Mouse (Mus musculus) hindbrain, embryonic 12.5 days (tissue): ENCODE measurements around the gene Farp2. TPM values are rescaled to one million over a fixed set of nuclear protein-coding genes. Genes with fewer than 3 reads are reported as not detected.
A peak's percentile ranks its signal among the peaks of the same experiment; 100 is the strongest.
"Not testable (repeated sequence)": the region's sequence is repeated elsewhere in the genome, so short reads cannot be mapped to it uniquely, and the experiment has no call there.

Source experiments
- ATAC-seq: fragments of 200-750 bp; cut with Nextera tagmentation; 2 replicates; pipeline ENCODE4 v1.8.0; 2017; ENCODE audit warnings: moderate TSS enrichment; ENCODE audit not compliant: low FRiP score
- H3K27ac ChIP-seq: fragments of 300-500 bp; sonication (generic); 2 replicates; pipeline ENCODE4 v1.5.1; 2016; ENCODE audit warnings: mild to moderate bottlenecking
- H3K27me3 ChIP-seq: fragments of 300-500 bp; sonication (generic); 2 replicates; pipeline ENCODE4 v1.6.1; 2016; ENCODE audit warnings: mild to moderate bottlenecking
- H3K36me3 ChIP-seq: fragments of 300-500 bp; sonication (generic); 2 replicates; pipeline ENCODE4 v1.6.1; 2016; ENCODE audit warnings: mild to moderate bottlenecking
- H3K4me1 ChIP-seq: fragments of 300-500 bp; sonication (generic); 2 replicates; pipeline ENCODE4 v1.6.1; 2016
- H3K4me2 ChIP-seq: fragments of 300-500 bp; sonication (generic); replicated peaks from 2 replicates; pipeline ENCODE4 v1.6.1; 2016; ENCODE audit warnings: mild to moderate bottlenecking
- H3K4me3 ChIP-seq: fragments of 300-500 bp; sonication (generic); 2 replicates; pipeline ENCODE4 v1.5.1; 2016; ENCODE audit warnings: mild to moderate bottlenecking
- H3K9ac ChIP-seq: fragments of 300-500 bp; sonication (generic); 2 replicates; pipeline ENCODE4 v1.6.1; 2016; ENCODE audit warnings: mild to moderate bottlenecking, moderate library complexity
- H3K9me3 ChIP-seq: fragments of 300-500 bp; sonication (generic); replicated peaks from 2 replicates; pipeline ENCODE4 v1.6.1; 2016; ENCODE audit warnings: mild to moderate bottlenecking
- WGBS: fragments of 180-500 bp; shearing (Covaris S2); methylation state at CpG from one replicate; pipeline ENCODE4 v1.1.7; 2016; 5-methylcytosine and 5-hydroxymethylcytosine counted together
- polyA plus RNA-seq: library from polyadenylated mRNA; unstranded; fragments of >200 nt; fragmentation: Nextera tagmentation; extraction: Ambion mirVana; gene quantifications from 2 replicates; pipeline ENCODE4 v1.2.1, GENCODE M21; 2016

Gene Farp2
- polyA plus RNA-seq, 1 experiment from 2014 or later: 6.1 TPM

DNA sequence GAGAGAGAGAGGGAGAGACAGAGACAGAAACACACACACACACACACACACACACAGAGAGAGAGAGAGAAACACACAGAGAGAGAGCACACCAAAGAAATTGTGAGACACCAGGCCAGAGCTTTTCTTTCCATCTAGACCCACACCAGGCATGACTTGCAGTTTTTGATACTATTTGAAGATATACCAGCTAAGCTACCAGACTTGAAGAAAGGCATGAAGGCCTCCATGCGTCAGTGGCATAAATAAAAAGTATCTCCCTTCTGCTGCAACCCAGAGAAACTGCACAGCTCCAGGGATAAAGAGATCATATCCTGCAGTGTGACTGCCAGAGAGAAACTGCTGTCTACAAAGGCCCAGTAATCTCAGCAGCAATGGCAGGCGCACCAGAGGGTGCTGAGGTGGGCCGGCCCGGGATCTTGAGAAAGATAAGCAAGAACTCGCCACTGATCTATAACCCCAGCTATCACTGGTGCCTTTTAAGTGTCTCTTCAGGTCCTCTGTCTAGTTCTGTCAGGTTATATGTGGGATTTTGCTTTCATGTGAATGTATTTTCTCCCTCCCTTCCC lies 137.8 kb downstream of the Farp2 start:
- Histone ChIP-seq H3K4me2 (no peak overlapping the region), H3K4me1 (no peaks in the 10 kb centered on the region), H3K27me3 (no peaks in the 10 kb centered on the region), H3K9ac (no peak overlapping the region), H3K36me3 (no peaks in the 10 kb centered on the region), H3K4me3 (no peak overlapping the region), H3K27ac (no peak overlapping the region), H3K9me3 (no peaks in the 10 kb centered on the region)
- WGBS: 84% methylated on average over 5 of the region's 5 CpGs
- no peak for ATAC-seq

DNA sequence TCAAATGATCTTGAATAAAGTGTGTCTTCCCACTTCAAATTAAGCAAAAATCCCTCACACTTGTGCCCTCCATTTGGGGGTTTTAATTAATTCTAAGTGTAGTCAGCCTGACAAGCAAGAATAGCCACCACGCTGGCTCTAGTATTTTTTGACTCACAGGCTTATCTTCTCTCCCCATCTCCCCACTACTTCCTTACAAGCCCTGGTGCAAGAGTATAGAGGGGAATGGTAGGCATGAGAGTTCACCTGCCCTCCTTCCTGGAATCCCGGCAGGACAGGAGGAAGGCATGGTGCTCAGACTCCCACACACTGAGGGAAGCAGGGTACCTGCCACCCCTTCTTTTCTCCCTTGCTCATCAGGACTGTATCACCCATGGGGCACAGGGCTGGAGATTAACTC lies 142.4 kb downstream of the Farp2 start:
- Histone ChIP-seq H3K9ac (no peak overlapping the region), H3K36me3 (no peaks in the 10 kb centered on the region), H3K4me1 (no peaks in the 10 kb centered on the region), H3K9me3 (no peaks in the 10 kb centered on the region), H3K4me2 (no peak overlapping the region), H3K27ac (no peak overlapping the region), H3K27me3 (peaks cover 2% of the 10 kb centered on the region; the same call in 1 of the 2 replicates), H3K4me3 (no peak overlapping the region)
- no peak for ATAC-seq
- WGBS: 73% methylated on average over 2 of the region's 2 CpGs

DNA sequence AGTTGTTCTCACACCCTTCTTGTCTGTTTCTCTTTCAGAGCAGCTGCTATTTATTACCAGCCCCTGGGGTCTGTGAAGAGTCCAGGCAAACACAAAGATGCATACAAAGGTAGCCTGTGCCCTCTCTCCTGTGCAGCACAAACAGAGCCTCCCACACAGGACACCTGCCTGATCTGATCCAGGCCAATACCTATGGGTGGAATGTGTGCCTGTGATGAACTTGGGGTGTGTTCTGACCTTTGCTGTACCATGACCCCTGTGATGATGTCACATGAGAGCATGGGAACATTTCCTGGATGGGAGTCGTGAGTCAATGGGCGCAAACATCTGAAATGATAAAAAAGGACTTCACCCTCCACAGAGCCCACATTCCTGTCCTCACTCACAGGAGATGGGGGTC lies 142.9 kb downstream of the Farp2 start:
- H3K4me2 ChIP-seq: no peak overlapping the region
- 71% methylated on average over 2 of the region's 2 CpGs for WGBS
- H3K9ac ChIP-seq: no peak overlapping the region
- no peaks in the 10 kb centered on the region for H3K4me1 ChIP-seq
- H3K4me3 ChIP-seq: no peak overlapping the region
- no peaks in the 10 kb centered on the region for H3K9me3 ChIP-seq
- no peak for ATAC-seq
- no peaks in the 10 kb centered on the region for H3K36me3 ChIP-seq
- no peak overlapping the region for H3K27ac ChIP-seq
- peaks cover 2% of the 10 kb centered on the region; the same call in 1 of the 2 replicates for H3K27me3 ChIP-seq

DNA sequence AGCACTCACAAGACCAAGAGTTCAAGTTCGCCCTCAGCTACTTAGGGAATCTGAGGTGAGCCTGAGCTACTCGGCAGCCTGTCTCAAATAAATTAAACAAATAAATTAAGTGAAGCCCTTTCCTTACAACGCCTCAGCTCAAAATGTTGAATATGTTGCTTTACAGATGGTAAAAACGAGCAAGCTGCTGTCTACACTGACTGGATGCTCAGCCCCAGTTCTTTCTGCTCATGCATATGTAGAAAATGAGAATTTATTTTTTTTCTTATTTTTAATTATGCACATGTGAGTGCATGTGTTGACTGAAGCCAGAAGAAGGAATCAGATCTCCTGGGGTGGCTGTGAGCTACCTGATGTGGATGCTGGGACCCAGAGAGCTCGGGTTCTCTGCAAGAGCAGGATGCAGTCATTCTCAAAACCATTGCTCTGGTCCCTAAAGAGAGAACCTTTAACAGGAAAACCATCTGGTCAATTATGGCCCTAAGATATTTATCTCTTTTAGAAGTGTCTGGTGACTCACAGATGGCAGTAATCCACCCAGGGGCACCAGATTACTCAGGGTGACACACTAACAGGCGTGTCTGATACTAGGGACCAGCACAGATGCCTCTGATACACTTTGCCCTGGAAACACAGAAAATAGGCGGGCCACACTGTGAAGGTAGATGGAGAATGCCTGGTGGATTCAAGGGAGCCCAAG lies 144.6 kb downstream of the Farp2 start:
- WGBS: 76% methylated on average over 7 of the region's 7 CpGs

DNA sequence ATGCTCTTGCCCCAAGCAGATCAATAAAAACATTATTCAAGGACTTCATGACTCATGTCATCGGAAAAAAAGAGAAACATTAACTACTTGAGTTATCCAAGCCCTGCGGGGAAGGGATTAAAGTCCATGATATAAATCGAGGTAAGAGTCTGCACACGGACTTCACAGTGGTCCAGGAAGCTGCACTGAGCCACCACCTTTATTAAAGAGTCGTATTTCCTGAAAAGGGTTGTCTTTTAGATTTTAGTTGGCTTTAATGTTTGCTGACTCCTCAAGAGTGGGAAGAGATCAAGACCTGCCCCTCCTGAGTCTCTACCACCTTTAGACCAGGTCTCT lies 145.1 kb downstream of the Farp2 start:
- no peak overlapping the region for H3K27ac ChIP-seq
- H3K27me3 ChIP-seq: peaks cover 2% of the 10 kb centered on the region; the same call in 1 of the 2 replicates
- no peak overlapping the region for H3K4me2 ChIP-seq
- no peak for ATAC-seq
- no peaks in the 10 kb centered on the region for H3K4me1 ChIP-seq
- H3K4me3 ChIP-seq: no peak overlapping the region
- 87% methylated on average over 5 of the region's 5 CpGs for WGBS
- H3K9me3 ChIP-seq: no peaks in the 10 kb centered on the region
- H3K9ac ChIP-seq: no peak overlapping the region
- no peaks in the 10 kb centered on the region for H3K36me3 ChIP-seq

More for the DNA sequence above, 144.6 kb downstream of the Farp2 start:
- H3K4me2 ChIP-seq: no peak overlapping the region
- ATAC-seq: no peak
- no peak overlapping the region for H3K4me3 ChIP-seq
- H3K36me3 ChIP-seq: no peaks in the 10 kb centered on the region
- no peaks in the 10 kb centered on the region for H3K9me3 ChIP-seq
- H3K9ac ChIP-seq: no peak overlapping the region
- peaks cover 2% of the 10 kb centered on the region; the same call in 1 of the 2 replicates for H3K27me3 ChIP-seq
- H3K4me1 ChIP-seq: no peaks in the 10 kb centered on the region
- H3K27ac ChIP-seq: no peak overlapping the region

DNA sequence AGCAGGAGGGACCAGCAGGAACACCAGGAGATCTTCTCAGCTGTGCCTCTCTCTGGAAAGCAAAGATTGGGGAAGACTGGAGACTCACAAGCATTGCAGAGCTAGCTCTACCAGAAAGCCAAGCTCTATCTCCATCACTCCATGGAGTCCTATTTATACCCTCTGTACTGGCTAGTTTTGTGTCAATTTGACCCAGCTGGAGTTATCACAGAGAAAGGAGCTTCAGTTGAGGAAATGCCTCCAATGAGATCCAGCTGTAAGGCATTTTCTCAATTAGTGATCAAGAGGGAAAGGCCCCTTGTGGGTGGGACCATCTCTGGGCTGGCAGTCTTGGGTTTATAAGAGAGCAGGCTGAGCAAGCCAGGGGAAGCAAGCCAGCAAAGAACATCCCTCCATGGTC lies 146.7 kb downstream of the Farp2 start, which contains the start of gene Stk25:
TSS of gene Stk25 (minus strand) at position 101 of the 400 bp plus-strand sequence.
- not testable (repeated sequence) for H3K36me3 ChIP-seq, H3K27me3 ChIP-seq, ATAC-seq, H3K9me3 ChIP-seq, H3K4me2 ChIP-seq, H3K27ac ChIP-seq, H3K4me1 ChIP-seq, H3K4me3 ChIP-seq, H3K9ac ChIP-seq

DNA sequence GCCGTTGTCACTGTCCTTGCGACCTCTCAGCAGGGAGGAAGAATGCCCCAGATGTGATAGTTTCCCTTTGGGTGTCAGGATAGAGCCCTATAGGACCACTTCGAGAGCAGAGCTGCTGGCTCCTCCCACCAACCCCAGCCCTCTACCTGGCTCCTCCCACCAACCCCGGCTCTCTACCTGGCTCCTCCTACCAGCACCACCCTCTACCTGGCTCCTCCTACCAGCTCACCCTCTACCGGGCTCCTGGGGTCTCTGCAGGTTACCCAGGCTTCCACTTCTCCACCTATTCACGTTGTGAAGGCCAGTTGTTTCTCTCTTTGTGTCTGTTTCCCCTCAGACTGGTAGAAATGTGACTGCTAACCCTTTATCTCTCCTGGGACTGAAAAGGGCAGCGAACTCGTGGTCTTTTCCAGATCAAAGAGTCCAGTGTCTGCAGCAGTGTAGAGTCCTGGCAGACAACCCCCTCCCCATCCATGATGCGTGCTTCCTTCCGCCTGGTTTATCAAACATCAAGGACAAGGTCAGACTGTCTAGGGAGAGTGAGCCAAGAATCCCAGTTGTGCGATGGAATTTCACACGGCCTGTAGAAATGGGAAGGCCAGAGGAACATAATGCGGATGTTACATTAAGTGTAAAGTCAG lies 156.0 kb downstream of the Farp2 start:
- H3K4me1 ChIP-seq: no peaks in the 10 kb centered on the region
- H3K9me3 ChIP-seq: no peaks in the 10 kb centered on the region
- WGBS: 22% methylated on average over 13 of the region's 13 CpGs
- H3K4me2 ChIP-seq: no peak overlapping the region
- H3K9ac ChIP-seq: no peak overlapping the region
- H3K27me3 ChIP-seq: no peaks in the 10 kb centered on the region
- H3K36me3 ChIP-seq: no peaks in the 10 kb centered on the region
- no peak for ATAC-seq
- H3K4me3 ChIP-seq: no peak overlapping the region
- no peak overlapping the region for H3K27ac ChIP-seq

DNA sequence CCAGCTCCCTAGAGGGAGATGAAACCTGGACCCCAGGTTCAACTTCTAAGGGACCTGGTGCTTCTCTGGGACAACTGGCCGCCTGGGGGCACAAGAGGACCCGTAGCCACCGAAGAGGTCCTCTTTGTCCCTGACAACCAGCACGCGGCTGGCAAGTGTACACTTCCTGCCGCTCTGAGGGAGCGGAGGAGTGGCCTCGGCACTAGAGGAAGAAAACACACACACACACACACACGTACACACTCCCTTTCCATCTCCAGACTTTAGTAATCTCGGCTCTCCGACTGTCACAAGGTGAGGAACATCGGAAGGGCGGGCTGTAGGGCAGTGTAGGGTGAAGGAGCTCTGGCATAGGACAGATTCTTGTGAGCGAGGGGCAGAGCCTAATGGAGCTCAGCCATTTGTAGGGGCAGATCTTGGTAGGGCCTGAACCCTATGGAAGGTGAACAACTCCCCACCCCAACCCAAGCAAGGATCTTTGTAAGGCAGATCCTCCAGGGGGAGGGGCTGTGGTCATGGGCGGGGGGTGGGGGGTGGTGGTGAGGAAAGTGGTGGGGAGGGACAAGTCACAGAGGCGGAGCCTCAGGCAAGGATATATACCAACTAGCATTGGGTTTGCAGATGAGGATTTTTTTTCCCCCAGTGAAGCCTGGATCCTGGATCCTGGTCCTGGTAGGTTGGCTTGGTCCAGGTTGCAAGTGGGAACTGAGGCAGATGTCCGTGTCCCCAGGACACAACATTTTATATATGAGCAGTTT lies 157.1 kb downstream of the Farp2 start:
- Histone ChIP-seq H3K4me2 (peak overlapping the region; percentile 57), H3K27ac (peak overlapping the region; percentile 42; the same call in 1 of the 2 replicates), H3K4me3 (peak overlapping the region; percentile 37), H3K9me3 (no peaks in the 10 kb centered on the region), H3K4me1 (no peaks in the 10 kb centered on the region), H3K9ac (peak overlapping the region; percentile 64), H3K36me3 (no peaks in the 10 kb centered on the region), H3K27me3 (no peaks in the 10 kb centered on the region)
- WGBS: 10% methylated on average over 17 of the region's 17 CpGs
- ATAC-seq: peak; percentile 79

DNA sequence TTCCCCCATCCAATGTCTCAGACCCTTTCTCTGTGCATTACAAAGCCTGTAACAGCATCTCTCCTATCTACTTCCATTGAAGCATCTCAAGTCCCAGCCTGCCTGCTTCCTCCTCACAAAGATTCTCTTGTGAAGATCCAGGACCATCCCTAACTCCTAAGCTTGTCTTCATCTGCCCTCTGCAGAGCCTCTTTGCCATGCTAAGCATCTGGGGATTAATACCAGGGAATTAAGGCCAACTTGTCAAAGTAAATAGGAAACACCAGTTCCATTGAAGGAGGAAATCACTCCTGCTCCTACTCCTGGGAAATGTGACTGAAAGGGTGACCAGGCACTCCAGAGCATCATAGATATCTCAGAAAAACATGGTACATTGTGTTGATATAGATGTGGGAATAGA lies 158.1 kb downstream of the Farp2 start:
- no peaks in the 10 kb centered on the region for H3K9me3 ChIP-seq
- ATAC-seq: no peak
- no peak overlapping the region for H3K4me3 ChIP-seq
- H3K4me1 ChIP-seq: no peaks in the 10 kb centered on the region
- no peaks in the 10 kb centered on the region for H3K27me3 ChIP-seq
- no peaks in the 10 kb centered on the region for H3K36me3 ChIP-seq
- no peak overlapping the region for H3K4me2 ChIP-seq
- H3K9ac ChIP-seq: no peak overlapping the region
- H3K27ac ChIP-seq: no peak overlapping the region

Other genes with a start within 250 kb of the Farp2 start
- 34.9 and 37.2 TPM in 2 replicates for gene Mterf4, start 206.2 kb upstream of the Farp2 start, polyA plus RNA-seq
- gene Ppp1r7, start 169.2 kb upstream of the Farp2 start, polyA plus RNA-seq: 70.6 and 72.6 TPM in 2 replicates
- gene Pask, start 168.6 kb upstream of the Farp2 start, polyA plus RNA-seq: 15.2 and 15.9 TPM in 2 replicates
- 0.09 and 0.40 TPM in 2 replicates for gene Ano7, start 138.1 kb upstream of the Farp2 start, polyA plus RNA-seq
- gene Hdlbp, start 33.3 kb upstream of the Farp2 start, polyA plus RNA-seq: 111 and 123 TPM in 2 replicates
- gene Stk25, start 146.6 kb downstream of the Farp2 start, polyA plus RNA-seq: 249 and 254 TPM in 2 replicates
- gene Bok, start 173.6 kb downstream of the Farp2 start, polyA plus RNA-seq: 43.8 and 44.1 TPM in 2 replicates
- 106 and 110 TPM in 2 replicates for gene Atg4b, start 239.4 kb downstream of the Farp2 start, polyA plus RNA-seq
- 39.5 and 39.9 TPM in 2 replicates for gene Thap4, start 242.8 kb downstream of the Farp2 start, polyA plus RNA-seq